Mouse (Mus musculus) cerebellum, adult (tissue): Measurements from ENCODE around the gene Dnpep.

ENCODE experiments used
- ATAC-seq: cut with Nextera tagmentation; 2 replicates; pipeline ENCODE4 v1.9.2; 2017; ENCODE audit warnings: mild to moderate bottlenecking, moderate library complexity, mixed read lengths; ENCODE audit not compliant: insufficient number of reproducible peaks, low FRiP score, low TSS enrichment

Dnpep gene

DNA sequence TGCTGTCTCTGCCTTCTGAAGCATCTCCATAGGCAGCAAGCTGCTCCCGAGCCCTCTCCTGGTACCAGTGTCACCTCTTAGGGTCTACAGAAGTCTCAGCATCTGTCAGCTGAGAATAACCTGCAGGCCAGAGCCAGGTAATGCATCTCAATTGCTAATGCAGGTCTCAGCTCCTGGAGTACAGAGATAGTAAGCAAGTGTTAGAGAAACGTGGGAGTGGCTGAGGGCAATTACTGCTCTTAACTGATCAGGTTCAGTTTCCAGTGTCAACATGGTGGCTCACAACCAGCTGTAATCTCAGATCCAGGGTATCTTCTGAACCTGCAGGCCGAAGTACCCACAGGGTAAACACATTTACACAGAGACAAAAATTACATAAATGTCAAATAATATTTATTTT, 18.7 kb upstream of the Dnpep start:
- no peak for ATAC-seq

DNA sequence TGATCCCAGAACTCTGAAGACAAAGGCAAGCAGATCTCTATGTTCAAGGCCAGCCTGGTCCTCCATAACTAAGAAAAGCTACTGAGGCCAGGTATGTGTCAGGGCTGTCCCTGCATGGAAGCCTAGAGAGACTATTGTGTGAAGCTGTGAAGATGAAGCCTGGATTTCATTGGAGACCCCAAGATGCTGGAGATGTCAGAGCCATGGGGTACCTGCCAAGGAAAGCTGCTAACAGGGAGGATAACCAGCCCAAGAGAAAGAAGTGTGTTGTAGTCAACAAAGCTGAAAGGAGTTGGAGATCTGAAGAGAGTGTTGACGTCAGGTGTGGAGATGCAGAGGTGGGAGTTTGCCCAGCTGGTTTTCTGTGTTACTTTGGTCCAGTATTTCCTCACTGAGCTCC, 13.5 kb upstream of the Dnpep start:
- ATAC-seq: no peak

DNA sequence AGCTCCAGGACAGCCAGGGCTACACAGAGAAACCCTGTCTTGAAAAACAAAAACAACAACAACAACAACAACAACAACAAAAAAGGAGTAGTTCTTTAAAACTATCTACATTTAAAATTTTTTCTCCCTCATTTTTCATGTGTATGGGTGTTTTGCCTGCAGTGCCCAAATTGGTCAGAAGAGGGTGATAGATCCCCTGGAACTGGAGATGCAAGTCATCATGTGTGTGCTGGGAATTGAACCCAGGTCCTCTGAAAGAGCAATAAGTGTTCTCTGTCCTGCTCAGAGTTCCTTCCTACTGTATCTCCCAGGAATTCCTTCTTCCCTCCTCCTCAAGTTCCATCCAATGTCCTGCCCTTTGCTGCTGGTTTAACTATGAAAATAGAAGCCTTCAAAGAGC, 9.7 kb upstream of the Dnpep start:
- no peak for ATAC-seq

DNA sequence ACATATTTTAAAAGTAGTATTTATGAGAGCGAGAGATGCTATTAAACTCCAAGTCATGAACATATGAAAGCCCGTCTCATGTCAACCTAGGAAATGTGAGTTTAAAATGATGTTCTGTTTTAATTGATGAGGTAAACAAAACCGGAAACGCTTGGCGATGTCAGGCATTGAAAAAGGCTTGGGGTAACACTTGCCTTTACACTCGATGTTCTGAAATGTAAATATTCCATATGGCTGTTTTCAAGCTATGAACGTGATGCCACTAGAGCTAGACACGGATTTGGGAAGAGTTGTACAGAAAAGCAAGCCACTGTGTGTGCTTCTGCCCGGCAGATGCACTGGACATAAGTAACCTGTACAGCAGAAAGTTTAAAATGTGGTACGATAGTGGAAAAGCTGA, 1.4 kb upstream of the Dnpep start:
- ATAC-seq: no peak

DNA sequence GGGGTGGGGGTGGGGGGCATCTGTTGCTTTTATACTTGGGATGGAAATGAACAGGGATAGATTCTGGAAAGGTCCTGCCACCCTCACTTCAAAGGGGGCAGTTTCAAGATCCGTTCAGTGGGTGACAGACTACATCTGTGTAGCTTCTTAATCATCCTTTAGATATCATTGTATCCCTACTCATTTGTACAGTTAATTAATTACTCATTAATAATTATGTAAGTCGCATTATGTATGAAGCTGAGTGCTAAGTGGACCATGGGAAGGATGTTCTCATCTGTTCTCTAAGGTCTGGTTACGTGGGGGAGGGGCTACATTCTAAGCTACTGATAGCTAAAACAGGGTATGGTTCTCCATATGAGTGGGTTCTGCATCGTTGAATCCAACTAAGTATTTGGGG, 946 bp upstream of the Dnpep start:
- no peak for ATAC-seq

DNA sequence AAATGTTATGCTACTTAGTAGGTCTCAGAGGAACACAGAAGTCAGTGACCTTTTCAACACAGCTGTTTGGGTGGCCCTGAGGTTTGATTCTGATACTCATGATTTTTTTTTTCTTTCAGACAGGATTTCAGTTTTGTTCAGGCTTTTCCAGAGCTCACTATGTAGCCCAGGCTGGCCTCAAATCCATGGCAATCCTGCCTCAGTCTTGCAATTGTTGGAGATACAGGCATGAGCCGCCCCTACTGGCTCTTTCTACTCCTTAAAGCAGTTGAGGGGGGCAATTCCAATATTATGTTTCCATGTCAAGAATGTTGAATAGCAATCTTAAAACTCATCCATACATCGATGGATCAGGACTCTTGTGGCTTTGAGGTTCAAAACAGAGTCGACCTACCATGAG, 511 bp upstream of the Dnpep start:
- no peak for ATAC-seq

DNA sequence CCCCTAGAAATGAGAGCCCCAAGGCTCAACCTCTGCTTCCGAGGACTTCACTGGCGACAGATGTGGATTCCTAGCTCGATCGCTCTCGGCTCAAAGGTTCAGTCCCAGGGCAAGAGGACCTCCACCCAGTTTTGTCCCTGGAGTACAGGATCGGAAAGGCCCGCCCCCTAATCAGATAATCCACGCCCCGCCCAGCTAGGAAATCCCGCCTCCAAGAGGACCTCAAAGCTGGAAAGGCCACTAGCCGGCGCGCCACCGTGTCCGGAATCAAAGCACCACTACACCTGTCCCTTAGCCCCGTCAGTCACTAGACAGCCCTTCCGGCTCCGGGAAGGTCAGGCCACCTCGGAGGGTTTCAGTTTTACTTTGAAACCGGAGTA, 939 bp downstream of the Dnpep start:
- peak; percentile 41 for ATAC-seq

DNA sequence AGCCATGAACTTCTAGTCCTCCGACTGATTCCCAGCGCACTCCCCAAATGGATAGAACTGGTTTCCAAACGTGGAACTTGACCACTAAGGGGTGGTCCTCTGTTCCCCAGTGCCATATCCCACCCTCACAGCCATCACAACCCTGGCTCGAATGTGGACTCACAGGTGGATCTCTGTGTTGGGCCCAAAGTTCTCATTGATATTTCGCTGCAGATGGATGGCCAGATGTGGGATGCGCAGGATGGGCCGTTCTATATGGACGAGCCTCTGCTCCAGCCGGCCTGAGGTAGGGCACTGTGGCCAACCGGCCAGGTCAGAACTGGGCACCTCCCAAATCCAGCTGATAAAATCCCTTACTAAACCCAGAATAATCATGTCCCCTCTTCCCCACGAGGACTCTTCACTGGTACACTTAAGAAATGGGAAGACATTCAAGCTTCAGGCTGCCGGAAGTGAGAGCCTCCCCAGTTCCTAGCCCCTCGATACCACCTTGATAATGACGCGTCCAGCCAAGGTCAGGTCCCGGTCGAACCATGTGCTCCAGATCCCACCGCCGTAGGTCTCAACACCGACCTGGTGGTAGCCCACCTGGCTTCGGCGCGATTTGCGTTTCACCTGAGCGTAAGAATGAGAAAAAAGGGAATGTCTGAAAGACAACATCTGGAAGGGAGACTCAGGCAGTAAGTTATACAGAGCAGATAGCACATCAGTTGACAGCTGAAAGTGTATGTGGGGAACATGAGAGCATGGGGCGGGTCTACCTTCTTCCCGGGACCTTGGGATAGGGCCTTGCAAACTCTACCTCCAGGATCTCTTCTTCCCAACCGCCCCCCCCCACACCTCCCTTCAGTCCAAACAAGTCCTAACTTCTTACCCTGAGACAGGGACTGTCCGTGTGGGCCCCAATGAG, 2.1 kb downstream of the Dnpep start:
- no peak for ATAC-seq

DNA sequence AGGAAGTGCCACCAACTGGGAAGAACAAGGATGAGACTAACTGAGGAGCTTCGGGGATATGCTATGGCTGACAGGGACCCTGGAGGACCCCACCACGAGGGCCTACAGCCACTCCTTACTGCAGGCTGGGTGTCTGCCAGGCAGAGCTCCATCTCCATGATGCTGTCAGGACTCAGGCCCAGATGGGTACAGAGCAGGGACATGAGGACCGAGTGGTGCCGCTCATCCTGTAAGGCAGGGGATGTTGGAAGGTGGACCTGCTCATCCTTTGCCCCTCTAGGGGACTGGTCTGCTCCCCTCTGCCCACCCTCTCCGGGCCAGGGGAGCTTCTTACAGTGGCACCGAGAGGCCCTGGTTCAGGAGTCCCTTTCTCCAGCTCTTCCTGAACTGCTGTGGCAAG, 2.8 kb downstream of the Dnpep start:
- ATAC-seq: no peak

DNA sequence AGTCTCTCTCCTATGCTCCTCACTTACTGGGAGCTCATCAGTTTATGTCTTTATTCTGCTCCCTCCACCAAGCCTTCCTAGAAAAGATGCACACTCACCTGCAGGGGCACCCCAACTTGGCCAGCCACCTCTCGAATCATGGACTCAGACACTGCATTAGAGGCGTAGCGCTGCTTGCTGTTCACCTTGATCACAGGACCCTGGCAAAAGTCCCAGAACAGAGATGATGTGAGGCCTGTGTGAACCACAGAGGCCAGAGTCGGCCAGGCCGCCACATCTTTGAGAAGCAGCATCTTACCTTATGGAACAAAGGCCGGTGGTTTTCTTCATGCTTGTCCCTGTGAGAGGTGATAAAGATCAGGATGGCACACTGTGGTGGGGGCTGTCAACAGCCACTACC, 6.1 kb downstream of the Dnpep start:
- no peak for ATAC-seq

DNA sequence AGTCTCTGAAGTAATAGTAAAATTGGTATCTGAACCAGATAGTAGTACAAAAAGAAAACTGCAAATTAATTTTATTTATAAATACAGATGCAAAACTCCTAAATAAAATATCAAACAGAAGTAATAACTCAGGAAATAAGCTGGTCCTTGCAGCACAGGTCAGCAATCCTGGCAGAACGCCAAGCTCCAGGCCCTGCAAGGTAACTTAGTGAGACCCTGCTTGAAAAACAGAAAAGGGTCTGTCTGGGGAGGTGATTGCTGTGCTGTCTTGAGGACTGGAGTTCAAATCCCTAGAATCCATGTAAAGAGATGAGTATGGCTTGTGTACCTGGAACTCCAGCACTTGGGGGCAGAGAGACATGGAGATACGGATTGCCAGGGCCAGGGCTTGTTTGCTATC, 13.1 kb downstream of the Dnpep start:
- ATAC-seq: no peak

DNA sequence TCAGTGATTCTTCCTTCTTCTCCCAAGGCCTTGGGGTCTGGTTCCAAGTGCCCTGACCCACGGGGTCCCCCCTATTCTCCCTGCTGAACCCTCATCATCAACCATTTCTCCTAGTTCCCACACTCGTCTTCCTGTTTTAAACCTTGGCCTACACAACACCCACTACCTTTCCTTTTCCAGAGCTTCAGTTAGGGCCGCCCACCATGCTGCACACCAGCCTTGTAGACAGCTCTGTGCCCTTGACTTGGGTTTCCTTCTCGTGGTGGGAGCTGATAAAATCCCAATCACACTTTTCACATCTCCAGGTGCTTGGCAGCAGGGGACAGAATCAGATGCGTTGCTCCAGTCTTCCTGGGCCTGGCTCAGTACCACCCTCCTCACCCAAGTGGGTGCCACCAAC, 23.5 kb downstream of the Dnpep start:
- no peak for ATAC-seq

DNA sequence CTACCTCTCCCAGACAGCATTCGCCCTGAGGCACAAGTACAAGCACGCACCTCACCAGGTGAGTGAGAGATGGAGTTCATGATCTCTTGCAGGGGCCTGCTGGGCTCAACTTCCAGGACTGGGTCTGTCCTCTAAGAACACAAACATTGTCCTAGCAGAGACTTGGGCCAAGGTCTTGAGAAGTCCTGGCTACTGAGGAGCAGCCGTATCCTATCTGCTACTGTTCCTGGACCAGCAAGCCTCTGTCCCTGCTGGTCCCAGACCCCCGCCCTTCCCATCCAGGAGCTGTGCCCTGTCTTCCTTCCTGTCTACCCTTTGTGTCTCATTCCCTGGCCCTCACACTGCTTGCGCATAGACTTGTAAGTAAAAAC, 24.5 kb downstream of the Dnpep start:
- ATAC-seq: no peak

DNA sequence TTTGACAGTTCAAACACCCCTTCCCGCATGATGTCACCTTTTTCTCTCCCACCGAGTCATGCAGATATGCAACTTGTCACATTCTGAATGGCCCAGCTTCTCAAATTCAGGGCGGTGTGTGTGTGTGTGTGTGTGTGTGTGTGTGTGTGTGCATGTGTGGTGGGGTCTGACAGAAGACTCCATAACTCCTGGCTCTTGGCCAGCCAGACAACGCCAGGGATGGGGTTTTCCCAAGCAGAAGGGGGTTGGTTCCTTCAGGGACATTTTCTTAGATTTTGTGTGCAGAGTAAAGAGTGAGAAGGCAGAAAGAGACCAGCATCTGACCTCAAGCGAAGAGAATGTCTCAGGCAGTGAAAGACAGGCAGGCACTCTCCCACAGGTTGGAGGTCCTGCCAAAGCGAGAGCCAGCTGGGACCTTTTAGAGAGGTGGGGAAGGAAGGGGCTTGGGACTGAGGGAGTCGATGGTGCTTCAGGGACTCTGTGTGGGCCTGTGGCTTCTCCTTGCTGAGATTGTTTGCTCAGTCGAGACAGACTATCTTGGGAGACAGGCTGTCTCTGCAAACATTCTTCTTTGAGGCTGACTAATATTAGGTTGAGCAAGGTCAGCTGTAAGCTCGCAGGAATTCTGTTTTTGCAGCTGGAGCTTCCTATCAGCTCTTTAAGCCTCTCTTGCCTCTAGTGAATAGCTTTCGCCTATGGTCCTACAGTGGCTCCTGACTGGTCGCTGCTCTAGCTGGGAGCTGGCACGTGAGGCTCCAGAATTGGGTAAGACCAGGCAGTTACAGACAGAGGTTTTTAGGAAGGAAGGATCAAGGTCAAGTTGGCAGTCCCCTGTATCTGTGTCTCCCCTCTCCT, 25.1 kb downstream of the Dnpep start:
- ATAC-seq: no peak

DNA sequence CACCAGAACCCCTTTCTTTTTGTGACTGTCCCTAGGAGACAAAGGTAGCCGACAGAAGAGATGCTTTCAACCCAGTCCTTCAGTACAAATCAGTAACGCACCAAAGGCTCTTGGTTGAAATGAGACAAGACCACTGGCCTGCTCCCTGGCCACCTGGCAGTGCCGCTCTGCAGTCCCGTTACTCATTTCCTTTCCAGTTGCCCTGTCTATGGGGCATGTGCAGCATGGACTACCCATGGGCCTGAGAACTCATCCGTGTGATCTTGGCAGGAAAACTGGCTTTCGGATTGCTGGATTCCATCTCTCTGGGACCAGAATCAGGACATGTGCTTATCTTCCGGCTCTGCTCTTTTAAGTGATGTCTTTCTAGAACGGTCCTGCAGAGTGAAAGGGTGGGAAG, 26.5 kb downstream of the Dnpep start:
- no peak for ATAC-seq

DNA sequence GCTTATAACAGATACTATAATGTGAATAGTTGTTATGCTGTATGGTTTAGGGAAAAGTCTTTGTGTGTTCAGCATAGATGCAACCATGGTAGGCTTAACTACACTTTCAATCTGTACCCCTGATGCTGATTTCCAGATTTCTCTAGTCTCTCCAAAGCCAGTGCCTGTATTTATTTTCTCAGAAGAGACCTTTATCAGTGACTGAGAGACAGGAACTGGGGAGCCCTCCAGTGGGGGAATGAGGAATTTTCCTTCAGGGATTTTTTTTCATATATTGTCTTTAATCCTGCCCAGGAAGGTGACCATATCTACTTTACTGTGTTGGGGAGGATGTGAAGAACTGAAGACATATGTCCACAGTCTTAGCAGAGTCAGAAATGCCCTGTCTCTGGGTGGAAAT, 27.2 kb downstream of the Dnpep start:
- no peak for ATAC-seq

DNA sequence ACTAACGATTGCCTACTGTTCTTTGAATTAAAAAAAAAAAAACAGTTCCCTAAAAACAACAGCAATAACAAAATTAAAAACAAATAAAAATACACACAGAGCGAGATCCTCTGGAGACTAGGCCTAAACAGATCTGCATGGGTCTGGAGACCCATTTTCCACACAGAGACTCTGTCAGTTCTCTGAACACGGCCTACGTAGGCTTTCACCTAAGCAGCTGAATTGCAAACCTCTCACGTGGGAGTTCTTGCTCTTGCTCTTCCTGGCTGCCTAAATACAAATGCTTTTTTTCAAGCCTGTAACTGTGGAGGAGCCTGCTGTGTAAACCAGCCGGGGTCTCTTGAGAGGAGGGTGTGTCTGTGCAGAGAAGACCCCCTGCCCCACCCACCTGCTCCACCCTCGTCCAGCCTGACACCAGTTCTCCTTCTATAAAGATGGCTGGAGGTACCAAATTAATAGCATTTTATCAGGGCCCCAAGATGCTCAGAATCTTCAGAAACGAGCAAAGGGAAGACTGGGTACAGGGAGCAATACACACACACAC, 27.8 kb downstream of the Dnpep start:
- no peak for ATAC-seq

DNA sequence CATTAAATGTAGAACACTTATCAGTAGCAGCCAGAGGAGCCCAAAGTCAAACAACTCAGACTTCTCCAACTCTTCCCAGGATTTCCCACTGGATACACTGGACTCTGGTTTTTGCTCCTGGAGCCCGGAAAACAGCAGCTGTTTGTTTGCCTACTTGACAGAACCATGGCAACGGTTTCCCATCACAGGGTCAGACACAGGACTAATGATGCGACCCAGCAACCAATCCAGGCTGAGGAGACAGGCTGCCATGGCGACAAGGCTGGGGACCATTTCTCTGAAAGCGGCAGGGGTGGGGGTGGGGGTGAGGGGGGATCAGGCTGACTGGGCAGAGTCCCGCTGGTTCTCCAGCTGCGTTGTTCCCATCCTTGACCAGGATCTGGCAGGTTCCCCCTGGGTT, 28.4 kb downstream of the Dnpep start:
- ATAC-seq: no peak

DNA sequence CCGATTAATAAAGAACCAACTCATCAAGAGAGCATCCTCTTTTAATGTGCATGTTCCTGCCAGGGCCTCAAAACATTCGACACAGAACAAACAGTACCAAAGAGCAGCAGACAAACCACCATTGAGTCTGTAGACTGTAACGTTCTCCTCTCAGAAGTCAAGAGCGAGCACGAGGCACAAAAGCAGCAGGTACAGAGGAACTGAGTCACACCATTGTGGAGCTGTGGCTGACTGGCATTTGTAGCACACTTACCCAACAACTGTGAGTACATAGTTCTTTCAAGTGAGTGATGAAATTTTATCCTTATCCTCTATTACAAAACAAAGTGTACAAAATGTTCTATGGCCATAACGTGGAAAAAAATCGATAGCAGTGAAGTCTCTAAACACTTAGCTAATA, 32.9 kb downstream of the Dnpep start:
- ATAC-seq: no peak

DNA sequence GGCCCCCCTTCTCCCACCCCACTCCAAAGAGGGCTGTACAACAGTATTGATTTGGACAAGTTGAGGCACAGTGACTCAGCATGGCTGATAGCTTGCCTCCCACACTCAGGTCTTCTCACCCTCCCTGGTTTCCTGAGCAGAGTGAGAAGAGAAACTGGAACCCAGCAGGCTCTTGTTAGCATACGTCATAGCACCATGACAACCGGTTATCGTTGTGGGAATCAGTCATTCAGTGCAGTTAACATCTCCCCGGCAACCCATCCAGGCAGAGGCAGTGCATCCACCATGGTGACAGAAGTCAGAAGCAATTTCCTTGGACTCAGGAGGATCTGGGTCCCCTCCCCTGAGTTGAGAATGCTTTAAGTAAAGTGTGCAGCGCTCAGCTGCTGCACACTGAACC, 34.8 kb downstream of the Dnpep start:
- no peak for ATAC-seq

DNA sequence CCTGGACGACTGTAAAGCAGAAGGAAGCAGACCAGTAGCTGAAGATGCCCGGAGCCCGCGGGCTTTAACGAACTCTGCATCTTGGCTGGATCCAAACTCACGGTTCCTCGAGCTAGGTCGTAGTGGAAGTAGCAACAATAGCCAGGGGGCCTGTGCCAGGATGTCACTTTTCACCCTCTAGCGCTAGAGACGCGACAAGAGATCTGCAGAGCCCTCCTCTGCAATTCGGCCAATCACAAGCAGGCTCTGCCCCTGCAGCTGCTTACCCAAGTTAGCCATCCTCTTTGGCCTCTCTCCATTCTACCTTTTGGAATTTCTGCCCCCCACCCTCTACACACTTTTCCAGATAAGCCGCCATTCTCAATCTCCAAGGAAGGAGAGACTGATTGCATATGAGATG, 39.6 kb downstream of the Dnpep start, which contains the start of gene Resp18:
TSS of gene Resp18 (minus strand) at position 188 of the 400 bp plus-strand sequence.
- ATAC-seq: no peak
